Mouse (Mus musculus): Measurements from ENCODE around the gene Krtap1-4. TPM values are rescaled to one million over a fixed set of nuclear protein-coding genes. Genes with fewer than 3 reads are reported as not detected.

The Krtap1-4 gene
- polyA plus RNA-seq, 1 experiment from 2014 or later: not detected

DNA sequence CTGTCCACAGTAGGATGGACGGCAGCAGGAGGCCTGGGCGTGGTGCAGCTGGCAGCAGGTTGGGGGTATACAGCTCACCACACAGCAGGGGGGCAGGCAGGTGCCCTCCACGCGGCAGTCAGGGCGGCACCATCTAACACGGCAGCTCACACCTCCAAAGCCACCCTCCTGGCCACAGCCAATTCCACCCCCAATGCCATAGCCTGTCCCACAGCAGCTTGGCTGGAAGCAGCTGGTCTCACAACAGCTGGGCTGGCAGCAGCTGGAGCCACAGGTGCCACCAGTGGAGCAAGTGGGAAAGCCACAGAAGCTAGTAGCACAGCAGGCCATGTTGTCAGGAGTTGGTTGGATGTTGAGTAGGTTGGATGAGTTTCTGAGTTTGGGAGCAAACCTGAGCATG lies 2.8 kb downstream of the Krtap1-4 start, which contains the start of gene Krtap1-5:
Krtap1-5 (minus strand) TSS at position 381 of the 400 bp plus-strand sequence.
- no peaks in the 10 kb centered on the region for H3K9me3 ChIP-seq (replicated peaks)
- no peak within 1 kb of the TSS for H3K27ac ChIP-seq (replicated peaks)
- no peak within 1 kb of the TSS for H3K4me3 ChIP-seq
- WGBS: 83% methylated on average over 6 of the region's 6 CpGs
- H3K36me3 ChIP-seq: no peaks in the 10 kb centered on the region
- H3K4me1 ChIP-seq: no peaks in the 10 kb centered on the region
- no peak for DNase-seq (ENCODE audit: low spot score)
- H3K27me3 ChIP-seq (ENCODE audit: low read depth, poor library complexity, severe bottlenecking): no peaks in the 10 kb centered on the region

DNA sequence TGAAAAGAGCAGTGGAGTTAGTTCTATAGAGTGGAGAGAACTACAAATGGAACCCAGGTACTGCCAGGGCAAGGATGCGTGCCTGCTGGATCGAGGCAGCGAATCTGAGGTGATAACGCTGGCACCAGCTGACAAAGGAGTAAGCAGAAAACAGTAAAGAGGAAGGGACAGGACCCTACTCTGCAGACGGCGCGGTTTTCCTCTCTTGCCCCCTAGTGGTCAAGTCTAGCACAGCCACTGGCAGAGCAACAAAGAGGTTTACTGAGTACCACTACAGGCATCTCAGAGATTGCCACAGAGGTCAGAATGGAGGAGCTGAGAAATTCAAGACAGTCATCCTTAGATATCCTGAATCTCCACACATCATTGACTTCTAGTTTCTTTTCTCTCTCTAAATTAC lies 9.3 kb downstream of the Krtap1-4 start:
- peak; percentile 83 for DNase-seq (ENCODE audit: low spot score)
- Histone ChIP-seq H3K27me3 (ENCODE audit: low read depth, poor library complexity, severe bottlenecking) (no peaks in the 10 kb centered on the region), H3K9me3 (replicated peaks) (no peaks in the 10 kb centered on the region), H3K27ac (replicated peaks) (no peak overlapping the region), H3K36me3 (no peaks in the 10 kb centered on the region), H3K4me1 (peaks cover 15% of the 10 kb centered on the region), H3K4me3 (peak overlapping the region; percentile 12; the same call in 1 of the 2 replicates)
- WGBS: 5% methylated on average over 7 of the region's 7 CpGs

DNA sequence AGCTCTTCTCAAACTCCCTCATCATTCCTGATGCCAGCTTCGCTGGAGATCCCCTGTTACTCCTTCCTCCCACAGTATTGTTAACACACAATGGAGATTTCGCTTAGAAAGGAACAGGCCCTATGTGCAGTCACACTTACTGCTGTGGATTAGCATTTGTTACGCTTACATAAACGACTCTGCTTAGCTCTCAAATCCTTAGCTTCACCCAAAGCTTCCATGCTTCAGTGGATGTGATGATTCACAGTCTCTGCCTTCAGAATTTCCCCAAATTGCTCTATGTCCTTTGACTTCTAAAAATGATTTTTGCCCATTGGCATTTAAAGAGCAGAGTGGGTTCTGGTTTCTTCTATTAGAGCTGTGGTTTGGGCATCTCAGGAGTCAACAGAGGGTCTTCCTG lies 10.3 kb downstream of the Krtap1-4 start:
- no peak overlapping the region for H3K27ac ChIP-seq (replicated peaks)
- WGBS: 19% methylated on average over 4 of the region's 4 CpGs
- H3K4me1 ChIP-seq: peaks cover 15% of the 10 kb centered on the region
- no peaks in the 10 kb centered on the region for H3K27me3 ChIP-seq (ENCODE audit: low read depth, poor library complexity, severe bottlenecking)
- H3K36me3 ChIP-seq: no peaks in the 10 kb centered on the region
- no peak overlapping the region for H3K4me3 ChIP-seq
- no peak for DNase-seq (ENCODE audit: low spot score)
- no peaks in the 10 kb centered on the region for H3K9me3 ChIP-seq (replicated peaks)

- H3K36me3 ChIP-seq: no peaks in the 10 kb centered on the region
- DNase-seq (ENCODE audit: low spot score): no peak
- H3K27ac ChIP-seq (replicated peaks): no peak within 1 kb of the TSS
- no peak within 1 kb of the TSS for H3K4me3 ChIP-seq
- H3K4me1 ChIP-seq: no peaks in the 10 kb centered on the region
- no peaks in the 10 kb centered on the region for H3K9me3 ChIP-seq (replicated peaks)
- no peaks in the 10 kb centered on the region for H3K27me3 ChIP-seq (ENCODE audit: low read depth, poor library complexity, severe bottlenecking)
- 93% methylated on average over 7 of the region's 7 CpGs for WGBS
Measured at GRCm38 (mm10) chr11:99566530-99566929, 16.9 kb downstream of the Krtap1-4 start, which contains the start of gene Krtap3-1. Krtap3-1 (minus strand) TSS chr11:99566630.

GRCm38 (mm10) chr11:99562580-99562979 lies 20.9 kb downstream of the Krtap1-4 start:
- Histone ChIP-seq H3K4me1 (no peaks in the 10 kb centered on the region), H3K36me3 (no peaks in the 10 kb centered on the region), H3K27me3 (ENCODE audit: low read depth, poor library complexity, severe bottlenecking) (no peaks in the 10 kb centered on the region), H3K4me3 (no peak overlapping the region), H3K27ac (replicated peaks) (no peak overlapping the region), H3K9me3 (replicated peaks) (no peaks in the 10 kb centered on the region)
- WGBS: 87% methylated on average over 6 of the region's 6 CpGs
- no peak for DNase-seq (ENCODE audit: low spot score)

DNA sequence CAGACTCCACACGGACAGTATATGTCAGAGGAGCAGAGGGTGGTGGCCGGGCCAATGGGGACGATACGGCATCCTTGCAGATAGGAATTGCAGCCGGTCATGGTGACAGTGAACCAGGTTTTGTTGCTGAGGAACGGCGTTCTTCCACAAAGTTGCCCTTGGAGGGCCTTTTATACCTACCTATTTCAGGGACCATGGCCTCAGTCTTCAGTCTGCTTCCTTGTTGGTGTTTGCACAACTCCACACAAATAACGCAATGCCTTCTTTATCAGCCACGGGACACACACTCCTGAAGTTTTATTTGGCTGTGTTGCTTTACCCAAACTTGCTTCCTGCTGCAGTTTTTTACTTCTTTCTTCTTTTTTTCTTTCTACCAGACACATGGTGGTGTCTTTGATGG lies 24.1 kb downstream of the Krtap1-4 start, which contains the start of gene Gm11939:
Gm11939 (minus strand) TSS at position 101 of the 400 bp plus-strand sequence.
- Histone ChIP-seq H3K4me3 (no peak within 1 kb of the TSS), H3K4me1 (no peaks in the 10 kb centered on the region), H3K9me3 (replicated peaks) (no peaks in the 10 kb centered on the region), H3K27ac (replicated peaks) (no peak within 1 kb of the TSS), H3K27me3 (ENCODE audit: low read depth, poor library complexity, severe bottlenecking) (no peaks in the 10 kb centered on the region), H3K36me3 (no peaks in the 10 kb centered on the region)
- no peak for DNase-seq (ENCODE audit: low spot score)
- WGBS: 91% methylated on average over 9 of the region's 9 CpGs

GRCm38 (mm10) chr11:99557976-99558745 lies 25.3 kb downstream of the Krtap1-4 start:
- no peak for DNase-seq (ENCODE audit: low spot score)
- no peaks in the 10 kb centered on the region for H3K36me3 ChIP-seq
- no peaks in the 10 kb centered on the region for H3K9me3 ChIP-seq (replicated peaks)
- no peak overlapping the region for H3K27ac ChIP-seq (replicated peaks)
- H3K27me3 ChIP-seq (ENCODE audit: low read depth, poor library complexity, severe bottlenecking): no peaks in the 10 kb centered on the region
- 82% methylated on average over 3 of the region's 3 CpGs for WGBS
- no peak overlapping the region for H3K4me3 ChIP-seq
- H3K4me1 ChIP-seq: no peaks in the 10 kb centered on the region

DNA sequence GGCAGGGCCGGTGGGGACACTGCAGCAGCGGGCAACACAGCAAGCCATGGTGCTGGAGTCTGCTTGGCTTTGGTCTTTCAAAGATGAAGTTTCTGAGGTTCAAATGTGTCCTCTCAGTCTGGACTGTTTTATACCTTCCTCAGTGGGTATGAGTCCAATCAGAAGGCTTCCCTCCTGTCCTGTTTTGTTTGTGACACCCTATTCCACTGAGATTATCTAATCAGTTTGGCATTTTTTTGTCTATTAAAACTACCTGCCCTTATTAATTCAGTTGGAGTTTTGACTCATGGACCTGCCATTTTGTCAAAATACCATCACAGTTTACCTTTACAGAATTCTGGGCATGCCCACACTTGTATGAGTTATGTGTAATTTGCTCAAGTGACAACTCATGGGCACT lies 26.7 kb downstream of the Krtap1-4 start, which contains the start of gene Krtap3-2:
Krtap3-2 (minus strand) TSS at position 101 of the 400 bp plus-strand sequence.
- Histone ChIP-seq H3K9me3 (replicated peaks) (no peaks in the 10 kb centered on the region), H3K27ac (replicated peaks) (no peak within 1 kb of the TSS), H3K36me3 (no peaks in the 10 kb centered on the region), H3K4me3 (no peak within 1 kb of the TSS), H3K4me1 (no peaks in the 10 kb centered on the region), H3K27me3 (ENCODE audit: low read depth, poor library complexity, severe bottlenecking) (no peaks in the 10 kb centered on the region)
- no peak for DNase-seq (ENCODE audit: low spot score)
- 89% methylated on average over 2 of the region's 2 CpGs for WGBS

- DNase-seq (ENCODE audit: low spot score): no peak
- Histone ChIP-seq H3K27me3 (ENCODE audit: low read depth, poor library complexity, severe bottlenecking) (no peaks in the 10 kb centered on the region), H3K4me3 (no peak overlapping the region), H3K27ac (replicated peaks) (no peak overlapping the region), H3K9me3 (replicated peaks) (no peaks in the 10 kb centered on the region), H3K4me1 (no peaks in the 10 kb centered on the region), H3K36me3 (no peaks in the 10 kb centered on the region)
- WGBS: 86% methylated on average over 2 of the region's 2 CpGs
Measured at GRCm38 (mm10) chr11:99556195-99556594, 27.3 kb downstream of the Krtap1-4 start.

DNA sequence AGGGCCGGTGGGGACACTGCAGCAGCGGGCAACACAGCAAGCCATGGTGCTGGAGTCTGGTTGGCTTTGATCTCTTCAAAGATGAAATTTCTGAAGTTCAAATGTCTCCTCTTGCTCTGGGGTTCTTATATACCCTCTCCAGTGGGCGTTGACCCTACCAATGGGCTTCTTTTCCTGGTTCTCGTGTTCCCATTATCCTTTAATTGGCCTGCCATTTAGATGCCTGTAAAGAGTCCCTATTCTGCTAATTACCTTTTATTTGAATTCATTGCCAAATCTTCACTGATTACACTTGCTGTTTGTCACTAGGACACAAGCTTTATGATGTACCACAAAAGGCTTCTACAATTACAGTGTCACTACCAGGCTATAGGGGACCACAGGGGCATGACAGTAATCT lies 32.7 kb downstream of the Krtap1-4 start, which contains the start of gene Krtap3-3:
Krtap3-3 (minus strand) TSS at position 101 of the 400 bp plus-strand sequence.
- Histone ChIP-seq H3K36me3 (no peaks in the 10 kb centered on the region), H3K4me1 (no peaks in the 10 kb centered on the region), H3K27ac (replicated peaks) (no peak within 1 kb of the TSS), H3K27me3 (ENCODE audit: low read depth, poor library complexity, severe bottlenecking) (no peaks in the 10 kb centered on the region), H3K4me3 (no peak within 1 kb of the TSS), H3K9me3 (replicated peaks) (no peaks in the 10 kb centered on the region)
- no peak for DNase-seq (ENCODE audit: low spot score)
- 88% methylated on average over 4 of the region's 4 CpGs for WGBS

DNA sequence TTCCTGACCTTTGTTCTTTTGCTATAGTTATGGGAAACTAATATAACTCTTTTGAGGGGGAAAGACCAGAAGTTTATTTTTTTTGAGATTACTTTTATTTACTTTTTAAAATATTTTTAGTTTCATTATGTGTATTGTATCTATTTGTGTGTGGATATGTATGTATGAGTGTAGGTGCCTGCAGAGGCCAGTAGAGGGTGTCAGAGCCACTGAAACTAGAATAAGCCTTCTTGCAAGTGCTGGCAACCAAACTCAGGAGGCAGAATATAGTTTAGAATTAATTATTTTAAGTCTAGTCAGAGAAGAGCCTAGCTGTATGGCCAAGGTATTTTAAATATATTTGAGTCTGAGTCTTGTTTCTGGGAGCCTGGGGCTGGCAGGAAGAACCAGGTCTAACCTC lies 35.6 kb downstream of the Krtap1-4 start:
- no peaks in the 10 kb centered on the region for H3K27me3 ChIP-seq (ENCODE audit: low read depth, poor library complexity, severe bottlenecking)
- no peaks in the 10 kb centered on the region for H3K9me3 ChIP-seq (replicated peaks)
- no peak for DNase-seq (ENCODE audit: low spot score)
- no peaks in the 10 kb centered on the region for H3K36me3 ChIP-seq
- no peak overlapping the region for H3K27ac ChIP-seq (replicated peaks)
- no peaks in the 10 kb centered on the region for H3K4me1 ChIP-seq
- no peak overlapping the region for H3K4me3 ChIP-seq

GRCm38 (mm10) chr11:99539721-99540120 lies 43.7 kb downstream of the Krtap1-4 start:
- Histone ChIP-seq H3K4me1 (no peaks in the 10 kb centered on the region), H3K9me3 (replicated peaks) (no peaks in the 10 kb centered on the region), H3K27ac (replicated peaks) (no peak overlapping the region), H3K27me3 (ENCODE audit: low read depth, poor library complexity, severe bottlenecking) (no peaks in the 10 kb centered on the region), H3K4me3 (no peak overlapping the region), H3K36me3 (no peaks in the 10 kb centered on the region)
- DNase-seq (ENCODE audit: low spot score): no peak
- WGBS: 85% methylated on average over 9 of the region's 9 CpGs
